Mouse (Mus musculus): ENCODE data around the gene Dnm1. TPM values are rescaled to one million over a fixed set of nuclear protein-coding genes. Genes with fewer than 3 reads are reported as not detected.

Dnm1 gene
- 15.8 TPM for polyA plus RNA-seq (2014; fragmentation: Illumina TruSeq; extraction: RNeasy Lipid Tissue Mini Kit (QIAGEN cat#74804); ENCODE audit: low read depth, low replicate concordance)

GRCm38 (mm10) chr2:32353007-32353542 is at the start of gene Dnm1:
Dnm1 (minus strand) TSS chr2:32353338.

DNA sequence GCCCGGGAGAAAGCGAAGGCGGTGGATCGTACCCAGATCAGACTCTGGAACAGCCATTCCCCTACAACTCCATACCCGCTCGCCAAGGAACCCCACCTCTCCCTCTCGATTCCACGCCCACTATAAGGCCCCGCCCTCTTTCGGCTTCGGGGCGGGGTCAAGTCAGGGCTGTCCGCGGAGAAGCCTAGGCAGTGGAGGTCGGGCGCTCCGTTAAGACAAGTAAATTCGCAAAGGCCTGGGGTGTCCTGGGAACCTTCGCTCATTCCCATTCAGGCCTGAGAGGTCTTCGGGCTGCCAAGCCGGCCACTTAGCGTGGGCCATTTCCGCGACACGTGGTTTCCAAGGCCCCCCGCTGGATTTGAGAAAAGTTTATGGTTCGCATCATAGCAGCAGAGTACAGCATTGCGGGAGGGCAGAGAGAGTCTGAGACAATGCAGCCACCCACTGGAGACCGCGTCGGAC is 42.4 kb upstream of the Dnm1 start, which contains the start of gene Ptges2:
Gene Ptges2, plus strand, starts transcription at position 413 of the 462 bp plus-strand sequence.

GRCm38 (mm10) chr2:32387706-32388490 is 34.8 kb upstream of the Dnm1 start, which contains the start of gene Lcn2:
Lcn2 (minus strand) TSS chr2:32388252.

GRCm38 (mm10) chr2:32381775-32382223 is 28.7 kb upstream of the Dnm1 start, which contains the start of gene 1110008P14Rik:
1110008P14Rik (minus strand) TSS chr2:32381938.

DNA sequence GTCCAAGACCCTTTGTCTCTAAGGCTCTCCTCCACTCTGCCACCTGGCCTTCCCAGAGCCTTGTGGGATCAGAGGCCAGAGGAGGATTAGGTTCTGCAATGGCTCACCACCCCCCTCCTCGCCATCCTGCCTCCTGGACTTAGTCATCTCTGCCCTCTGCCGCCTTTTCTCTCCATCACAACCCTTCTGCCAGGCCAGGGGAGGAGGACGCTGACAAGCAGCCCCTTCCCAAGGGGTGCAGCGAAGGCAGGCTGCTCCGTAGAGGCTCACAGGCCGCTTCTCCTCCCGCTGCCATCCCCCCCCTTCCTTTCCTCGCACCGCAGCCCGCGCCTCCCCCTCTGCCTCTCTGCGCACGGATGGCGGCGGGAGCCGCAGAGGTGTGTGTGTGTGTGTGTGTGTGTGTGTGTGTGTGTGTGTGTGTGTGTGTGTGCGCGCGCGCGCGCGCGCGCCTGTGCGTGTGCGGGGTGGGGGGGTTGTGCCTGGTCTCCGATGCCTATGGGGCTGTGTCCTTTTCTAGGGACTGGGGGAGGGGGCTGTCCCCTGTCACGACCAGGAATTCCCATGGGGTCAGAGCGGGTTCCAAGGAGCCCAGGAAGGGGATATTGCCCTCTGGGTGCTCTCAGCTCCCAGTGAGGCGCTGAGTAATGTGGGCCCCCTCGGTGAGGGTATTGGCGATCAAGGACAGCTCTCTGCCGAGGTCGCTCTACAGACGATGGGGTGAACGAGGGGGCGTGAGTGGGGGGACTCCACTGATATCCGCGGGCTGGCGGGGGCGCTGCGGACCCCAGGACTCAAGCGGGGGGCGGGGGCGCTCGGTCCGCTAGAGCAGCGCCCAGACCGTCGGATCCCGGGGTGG is 759 bp downstream of the Dnm1 start, which contains the start of gene Ciz1:
Gene Ciz1, plus strand, starts transcription at position 177 of the 856 bp plus-strand sequence.

GRCm38 (mm10) chr2:32287923-32288367 is 65.2 kb downstream of the Dnm1 start, which contains the start of gene Swi5:
Swi5 (minus strand) TSS chr2:32288075.

DNA sequence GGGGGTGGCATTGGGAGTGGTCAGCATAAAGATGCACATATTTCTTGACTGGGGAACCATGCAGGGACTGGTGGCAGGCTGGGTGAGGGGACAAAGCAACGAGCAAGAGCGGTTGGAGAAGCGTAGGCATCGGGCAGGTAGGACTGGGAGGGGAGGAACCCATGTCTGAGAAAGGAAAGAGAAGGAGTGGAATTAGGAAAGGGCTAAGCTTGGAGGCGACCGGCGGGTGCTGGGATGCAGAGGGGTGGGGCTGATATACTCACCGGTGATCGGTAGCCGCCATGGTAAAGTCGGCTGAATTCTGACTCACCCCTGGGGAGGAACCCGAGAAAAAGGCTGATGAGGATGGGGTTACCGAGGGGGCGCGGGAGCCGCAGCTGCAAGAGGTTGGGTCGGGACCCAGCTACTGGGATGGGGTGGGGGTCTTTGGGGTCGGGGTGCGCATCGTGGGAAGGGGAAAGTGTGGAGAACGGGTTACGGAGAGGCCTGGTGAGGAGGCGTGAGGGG is 65.8 kb downstream of the Dnm1 start, which contains the start of gene Golga2:
Gene Golga2, plus strand, starts transcription at position 51 of the 507 bp plus-strand sequence.

DNA sequence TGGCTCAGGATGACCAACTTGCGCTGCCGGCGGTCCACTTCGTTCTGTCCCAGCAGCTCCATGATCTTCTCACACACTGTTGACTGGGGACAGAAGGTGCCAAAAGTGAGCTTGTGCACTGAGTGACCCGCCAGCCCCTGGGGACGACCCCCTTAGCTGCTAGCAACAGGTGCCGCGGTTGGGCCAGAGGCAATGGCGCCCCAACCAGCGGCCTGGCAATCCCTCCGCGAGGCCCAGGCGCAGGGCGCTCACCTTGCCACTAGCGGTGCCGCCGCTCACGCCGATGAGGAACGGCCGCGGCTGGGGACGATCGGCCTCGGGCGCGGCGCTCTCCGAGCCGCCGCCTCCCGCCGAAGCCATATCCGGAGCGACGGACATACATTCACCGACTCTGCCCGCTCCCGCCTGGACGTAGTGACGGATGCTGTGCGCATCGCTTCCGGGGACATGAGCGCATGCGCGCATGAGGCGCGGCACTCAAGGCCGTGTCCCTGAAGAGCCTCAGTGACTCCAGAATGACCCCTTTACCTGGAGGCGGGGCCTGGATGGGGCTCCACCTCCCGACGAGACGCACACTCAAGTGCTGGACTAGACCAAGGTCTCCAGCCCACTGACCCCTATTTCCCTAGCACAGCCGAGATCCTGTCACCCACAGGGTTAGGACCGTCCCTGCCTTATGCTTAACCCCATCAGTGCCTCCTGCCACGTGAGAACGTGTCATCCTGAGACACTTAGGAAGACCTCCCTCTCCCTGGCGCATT is 93.3 kb downstream of the Dnm1 start, which contains the start of gene Uck1:
Gene Uck1, minus strand, starts transcription at position 503 of the 761 bp plus-strand sequence.

Other genes with a start within 250 kb of the Dnm1 start
- gene Prrc2b, start 202.3 kb downstream of the Dnm1 start, polyA plus RNA-seq (2014; fragmentation: Illumina TruSeq; extraction: RNeasy Lipid Tissue Mini Kit (QIAGEN cat#74804); ENCODE audit: low read depth, low replicate concordance) = 70.3 TPM
- 28.9 TPM for gene Pomt1, start 116.7 kb downstream of the Dnm1 start, polyA plus RNA-seq (2014; fragmentation: Illumina TruSeq; extraction: RNeasy Lipid Tissue Mini Kit (QIAGEN cat#74804); ENCODE audit: low read depth, low replicate concordance)
- gene Uck1, start 93.2 kb downstream of the Dnm1 start, polyA plus RNA-seq (2014; fragmentation: Illumina TruSeq; extraction: RNeasy Lipid Tissue Mini Kit (QIAGEN cat#74804); ENCODE audit: low read depth, low replicate concordance) = 132 TPM
- gene Golga2, start 66.0 kb downstream of the Dnm1 start, polyA plus RNA-seq (2014; fragmentation: Illumina TruSeq; extraction: RNeasy Lipid Tissue Mini Kit (QIAGEN cat#74804); ENCODE audit: low read depth, low replicate concordance) = 56.8 TPM
- 435 TPM for gene Swi5, start 65.3 kb downstream of the Dnm1 start, polyA plus RNA-seq (2014; fragmentation: Illumina TruSeq; extraction: RNeasy Lipid Tissue Mini Kit (QIAGEN cat#74804); ENCODE audit: low read depth, low replicate concordance)
- gene Ciz1, start 1.0 kb downstream of the Dnm1 start, polyA plus RNA-seq (2014; fragmentation: Illumina TruSeq; extraction: RNeasy Lipid Tissue Mini Kit (QIAGEN cat#74804); ENCODE audit: low read depth, low replicate concordance) = 72.0 TPM
- 149 TPM for gene 1110008P14Rik, start 28.6 kb upstream of the Dnm1 start, polyA plus RNA-seq (2014; fragmentation: Illumina TruSeq; extraction: RNeasy Lipid Tissue Mini Kit (QIAGEN cat#74804); ENCODE audit: low read depth, low replicate concordance)
- gene Lcn2, start 34.9 kb upstream of the Dnm1 start, polyA plus RNA-seq (2014; fragmentation: Illumina TruSeq; extraction: RNeasy Lipid Tissue Mini Kit (QIAGEN cat#74804); ENCODE audit: low read depth, low replicate concordance) = 3,725 TPM
- gene Ptges2, start 42.6 kb upstream of the Dnm1 start, polyA plus RNA-seq (2014; fragmentation: Illumina TruSeq; extraction: RNeasy Lipid Tissue Mini Kit (QIAGEN cat#74804); ENCODE audit: low read depth, low replicate concordance) = 33.6 TPM
- 3.6 TPM for gene Naif1, start 97.1 kb upstream of the Dnm1 start, polyA plus RNA-seq (2014; fragmentation: Illumina TruSeq; extraction: RNeasy Lipid Tissue Mini Kit (QIAGEN cat#74804); ENCODE audit: low read depth, low replicate concordance)
- gene Slc25a25, start 98.1 kb upstream of the Dnm1 start, polyA plus RNA-seq (2014; fragmentation: Illumina TruSeq; extraction: RNeasy Lipid Tissue Mini Kit (QIAGEN cat#74804); ENCODE audit: low read depth, low replicate concordance) = 25.0 TPM
- gene Fam102a, start 182.0 kb upstream of the Dnm1 start, polyA plus RNA-seq (2014; fragmentation: Illumina TruSeq; extraction: RNeasy Lipid Tissue Mini Kit (QIAGEN cat#74804); ENCODE audit: low read depth, low replicate concordance) = 29.4 TPM
- gene Dpm2, start 217.5 kb upstream of the Dnm1 start, polyA plus RNA-seq (2014; fragmentation: Illumina TruSeq; extraction: RNeasy Lipid Tissue Mini Kit (QIAGEN cat#74804); ENCODE audit: low read depth, low replicate concordance) = 87.5 TPM
- gene Pip5kl1, start 221.5 kb upstream of the Dnm1 start, polyA plus RNA-seq (2014; fragmentation: Illumina TruSeq; extraction: RNeasy Lipid Tissue Mini Kit (QIAGEN cat#74804); ENCODE audit: low read depth, low replicate concordance) = not detected
- gene 9430097D07Rik, start 222.3 kb upstream of the Dnm1 start, polyA plus RNA-seq (2014; fragmentation: Illumina TruSeq; extraction: RNeasy Lipid Tissue Mini Kit (QIAGEN cat#74804); ENCODE audit: low read depth, low replicate concordance) = not detected
- gene St6galnac4, start 233.8 kb upstream of the Dnm1 start, polyA plus RNA-seq (2014; fragmentation: Illumina TruSeq; extraction: RNeasy Lipid Tissue Mini Kit (QIAGEN cat#74804); ENCODE audit: low read depth, low replicate concordance) = 28.3 TPM
- 24.1 TPM for gene St6galnac6, start 246.4 kb upstream of the Dnm1 start, polyA plus RNA-seq (2014; fragmentation: Illumina TruSeq; extraction: RNeasy Lipid Tissue Mini Kit (QIAGEN cat#74804); ENCODE audit: low read depth, low replicate concordance)